Mouse (Mus musculus): Measurements from ENCODE around the gene Copz1. TPM values are rescaled to one million over a fixed set of nuclear protein-coding genes. Genes with fewer than 3 reads are reported as not detected.
A peak's percentile ranks its signal among the peaks of the same experiment; 100 is the strongest.

Gene Copz1
- total and polyA plus RNA-seq, 3 experiments: 80.0 to 271 (median 148) TPM

GRCm38 (mm10) chr15:103245616-103246015, 26.9 kb upstream of the Copz1 start (continued):
- TF ChIP-seq NELFE (IDR thresholded peaks at IDR 0.05; ENCODE audit: low read depth, low read length): 0 out of 2 replicates have a peak, but pooled peaks have one; percentile 35
- no peak for TF ChIP-seq ZC3H11A (IDR thresholded peaks at IDR 0.05; ENCODE audit: low read depth, low read length)
- peak; percentile 33; the same call in 1 of the 2 replicates for TF ChIP-seq CHD2 (IDR thresholded peaks at IDR 0.05; ENCODE audit: low read length)
- no peak for TF ChIP-seq RCOR1 (conservative IDR thresholded peaks at IDR 0.05; ENCODE audit: low read depth, low read length)
- TF ChIP-seq E2F4 (IDR thresholded peaks at IDR 0.05; ENCODE audit: insufficient replicate concordance, low read depth, low read length): no peak
- TF ChIP-seq IRF4 (IDR thresholded peaks at IDR 0.05; ENCODE audit: low read depth, low read length): no peak

GRCm38 (mm10) chr15:103247078-103247781, 25.3 kb upstream of the Copz1 start:
- Histone ChIP-seq H3K27ac (ENCODE audit: insufficient read depth, low read depth) (no peak overlapping the region), H3K9ac (ENCODE audit: insufficient read depth, low read depth) (no peak overlapping the region), H3K4me1 (ENCODE audit: control insufficient read depth in 1 of 2, insufficient read depth in 2 of 2) (peaks cover 0 to 23% of the 10 kb centered on the region in 2 experiments; a peak in 2 of 4 replicates), H3K4me3 (replicated peaks in 1 of 3; ENCODE audit: low read depth in 2 of 3, low read length in 2 of 3, poor library complexity in 1 of 3) (no peak overlapping the region), H3K36me3 (replicated peaks in 1 of 2; ENCODE audit: control insufficient read depth in 1 of 2, insufficient read depth in 1 of 2, low read length in 1 of 2) (peaks cover 49 to 83% of the 10 kb centered on the region in 2 experiments), H3K79me2 (replicated peaks; ENCODE audit: control insufficient read depth, extremely low read depth, insufficient read depth, poor library complexity, severe bottlenecking) (peaks cover 28% of the 10 kb centered on the region), H3K4me2 (ENCODE audit: insufficient read depth, low read depth, poor library complexity, severe bottlenecking) (no peak overlapping the region), H3K9me3 (replicated peaks; ENCODE audit: low read length) (no peaks in the 10 kb centered on the region), H3K27me3 (replicated peaks) (no peaks in the 10 kb centered on the region)
- dilution Hi-C loops (cut with MboI; ENCODE audit: extremely low pct_ligation_motif_present, extremely low pct_unique_long_range_greater_than_20kb, low sequenced_read_pairs): no loop called here
- DNase-seq (ENCODE audit: extremely low read depth): no peak
- TF ChIP-seq ZKSCAN1 (IDR thresholded peaks at IDR 0.05; ENCODE audit: borderline replicate concordance, low read depth, low read length) (no peak), UBTF (IDR thresholded peaks at IDR 0.05; ENCODE audit: low read depth, low read length) (no peak), USF2 (conservative IDR thresholded peaks at IDR 0.05; ENCODE audit: low read depth, low read length) (no peak), MAFK (IDR thresholded peaks at IDR 0.05; ENCODE audit: insufficient replicate concordance, low read length) (0 out of 2 replicates have a peak, but pooled peaks have one; percentile 10), RCOR1 (conservative IDR thresholded peaks at IDR 0.05; ENCODE audit: low read depth, low read length) (no peak), MAX (IDR thresholded peaks at IDR 0.05; ENCODE audit: low read length) (no peak), POLR2A (IDR thresholded peaks at IDR 0.05; ENCODE audit: low read depth, low read length) (peak; percentile 17; the same call in 1 of the 2 replicates), CHD2 (IDR thresholded peaks at IDR 0.05; ENCODE audit: low read length) (0 out of 2 replicates have a peak, but pooled peaks have one; percentile 4), SMC3 (IDR thresholded peaks at IDR 0.05; ENCODE audit: low read depth, low read length) (no peak), CHD1 (IDR thresholded peaks at IDR 0.05; ENCODE audit: low read depth, low read length) (peak; percentile 28; the same call in 1 of the 2 replicates), PAX5 (IDR thresholded peaks at IDR 0.05; ENCODE audit: low read length) (no peak), MAZ (IDR thresholded peaks at IDR 0.05; ENCODE audit: low read depth, low read length) (no peak), ZMIZ1 (IDR thresholded peaks at IDR 0.05; ENCODE audit: low read depth, low read length) (peak; percentile 40; the same call in 1 of the 2 replicates), USF1 (IDR thresholded peaks at IDR 0.05; ENCODE audit: low read depth, low read length) (no peak), NELFE (IDR thresholded peaks at IDR 0.05; ENCODE audit: low read depth, low read length) (peak; percentile 32; the same call in 1 of the 2 replicates), TCF12 (IDR thresholded peaks at IDR 0.05; ENCODE audit: low read depth, low read length) (no peak), NRF1 (IDR thresholded peaks at IDR 0.05; ENCODE audit: low read depth, low read length) (no peak), JUND (conservative IDR thresholded peaks at IDR 0.05; ENCODE audit: low read depth, low read length) (no peak), JUN (IDR thresholded peaks at IDR 0.05; ENCODE audit: insufficient read depth, low read depth, low read length) (no peak), ZC3H11A (IDR thresholded peaks at IDR 0.05; ENCODE audit: low read depth, low read length) (no peak), KAT2A (IDR thresholded peaks at IDR 0.05; ENCODE audit: insufficient replicate concordance, low read length) (no peak), MXI1 (IDR thresholded peaks at IDR 0.05; ENCODE audit: low read depth, low read length) (peak; percentile 31; the same call in 1 of the 2 replicates), ELF1 (IDR thresholded peaks at IDR 0.05; ENCODE audit: low read depth, low read length) (no peak), SIN3A (IDR thresholded peaks at IDR 0.05; ENCODE audit: low read length) (0 out of 2 replicates have a peak, but pooled peaks have one; percentile 36), GABPA (IDR thresholded peaks at IDR 0.05; ENCODE audit: insufficient replicate concordance, low read depth, low read length) (no peak), POLR2AphosphoS2 (IDR thresholded peaks at IDR 0.05; ENCODE audit: low read depth, low read length) (no peak; the same call in 1 of the 2 replicates), RAD21 (IDR thresholded peaks at IDR 0.05; ENCODE audit: low read depth, low read length) (no peak), TBP (conservative IDR thresholded peaks at IDR 0.05; ENCODE audit: low read depth, low read length) (no peak), MYC (IDR thresholded peaks at IDR 0.05; ENCODE audit: low read depth, low read length) (peak; percentile 15; the same call in 1 of the 2 replicates), IRF4 (IDR thresholded peaks at IDR 0.05; ENCODE audit: low read depth, low read length) (no peak), E2F4 (IDR thresholded peaks at IDR 0.05; ENCODE audit: insufficient replicate concordance, low read depth, low read length) (no peak)
- in situ Hi-C loops (cut with MboI; ENCODE audit: low pct_ligation_motif_present, low pct_unique_long_range_greater_than_20kb, low sequenced_read_pairs): no loop called here
